Mouse (Mus musculus) left cerebral cortex, postnatal 10 days (tissue): ENCODE data around the gene Gm28047. TPM values are rescaled to one million over a fixed set of nuclear protein-coding genes. Genes with fewer than 3 reads are reported as not detected.
"Not testable (repeated sequence)": the region's sequence is repeated elsewhere in the genome, so short reads cannot be mapped to it uniquely, and the experiment has no call there.

ENCODE experiments used
- DNase-seq, 2 experiments: peaks; one replicate each; pipeline ENCODE4 v3.0.0; 2021 to 2022; ENCODE audit warnings: low spot score in 2 of 2, mixed read lengths in 1 of 2; ENCODE audit errors: extremely low spot score in 1 of 2
- intact Hi-C: fragments of 180-260 bp; cut with DNase I; formaldehyde crosslinking; loops from one replicate; pipeline ENCODE4 v1.15.1; 2025
- total RNA-seq, 2 experiments: library from RNA; stranded (reverse); gene quantifications; 2 replicates each; pipeline ENCODE4 v1.2.3; 2021

Gm28047 gene
- total RNA-seq, 2 experiments from 2014 or later: 1.2 TPM; not detected in 1

DNA sequence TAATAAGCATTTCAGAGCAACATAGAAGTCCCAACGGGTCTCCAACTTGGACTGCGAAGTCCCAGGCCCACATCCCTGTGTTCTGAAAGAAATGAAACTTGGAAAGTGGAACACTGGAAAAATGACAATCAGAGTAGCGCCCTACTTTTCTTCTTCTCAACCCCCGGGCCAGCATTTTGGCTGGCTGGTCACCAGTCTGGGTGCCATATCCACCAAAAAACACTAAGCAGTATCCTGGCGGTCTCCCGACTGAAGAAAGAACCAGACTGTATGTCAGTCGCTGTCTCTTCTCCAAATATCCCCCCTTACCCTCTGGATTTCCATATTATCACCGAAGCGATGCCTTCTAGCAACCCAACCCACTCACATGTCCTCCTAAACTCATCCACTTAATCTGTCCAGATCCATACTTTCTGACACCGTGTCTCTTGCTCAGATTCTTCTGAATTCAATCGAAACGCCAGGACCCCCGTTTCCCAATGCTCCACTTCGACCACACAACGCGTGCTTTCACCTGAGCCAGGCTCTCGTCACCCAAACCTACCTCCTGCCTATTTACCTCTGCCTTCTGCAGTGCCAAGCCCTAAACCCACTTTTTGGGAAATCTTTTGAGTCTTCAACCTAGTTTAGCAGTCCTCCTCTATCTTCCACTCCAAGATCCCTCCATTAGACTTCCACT, 437 bp downstream of the Gm28047 start:
- intact Hi-C loops: no loop called here
- DNase-seq: peak; percentile 9 to 30

- intact Hi-C loops: no loop called here
- no peak for DNase-seq
Measured at GRCm38 (mm10) chr15:102623121-102623520, 1.7 kb downstream of the Gm28047 start.

GRCm38 (mm10) chr15:102622536-102622935, 2.3 kb downstream of the Gm28047 start:
- intact Hi-C loops: no loop called here
- no peak for DNase-seq

DNA sequence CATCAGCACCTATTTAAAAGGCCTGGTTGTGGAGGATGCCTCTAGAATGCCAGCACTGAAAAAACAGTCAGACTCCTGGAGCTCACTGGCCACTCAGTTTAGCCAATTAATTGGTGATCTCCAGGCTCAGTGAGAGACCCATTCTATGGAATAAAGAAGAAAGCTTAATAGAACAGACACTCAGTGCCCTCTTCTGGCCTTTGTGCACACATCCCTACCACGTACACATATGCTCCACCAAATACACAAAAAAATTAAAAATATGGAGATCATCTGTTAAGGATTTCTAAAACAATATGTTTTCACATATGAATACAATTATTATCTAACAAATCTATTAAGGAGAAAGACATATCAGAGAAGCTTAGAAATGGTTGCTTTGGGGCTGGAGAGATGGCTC, 4.1 kb downstream of the Gm28047 start:
- intact Hi-C loops: no loop called here
- DNase-seq: no peak

GRCm38 (mm10) chr15:102619486-102619885, 5.4 kb downstream of the Gm28047 start:
- DNase-seq: no peak
- intact Hi-C loops: no loop called here

DNA sequence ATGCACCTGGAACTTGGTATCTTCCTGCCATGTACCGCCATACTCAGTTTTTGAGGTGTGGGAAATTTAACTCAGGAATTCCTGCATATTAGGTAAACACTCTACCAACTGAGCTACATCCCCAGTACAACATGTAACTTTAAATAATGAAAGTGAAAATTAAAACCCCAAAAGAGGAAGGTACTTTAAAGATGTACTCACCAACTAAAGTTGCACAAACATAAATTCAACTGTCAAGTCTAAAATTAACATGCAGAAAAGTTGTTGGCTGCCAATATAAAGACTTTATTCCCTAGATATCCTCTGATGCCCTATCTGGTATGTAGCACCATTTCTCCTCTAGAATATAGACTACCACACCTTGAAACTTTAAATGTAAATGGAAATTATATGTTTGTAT, 7.2 kb downstream of the Gm28047 start:
- intact Hi-C loops: no loop called here
- DNase-seq: no peak

- no peak for DNase-seq
- intact Hi-C loops: no loop called here
Measured at GRCm38 (mm10) chr15:102616174-102616573, 8.7 kb downstream of the Gm28047 start.

- intact Hi-C loops: no loop called here
- DNase-seq: no peak
Measured at GRCm38 (mm10) chr15:102614224-102614623, 10.6 kb downstream of the Gm28047 start.

GRCm38 (mm10) chr15:102612966-102613365, 11.9 kb downstream of the Gm28047 start:
- intact Hi-C loops: no loop called here
- DNase-seq: no peak

- DNase-seq, intact Hi-C loops: not testable (repeated sequence)
Measured at GRCm38 (mm10) chr15:102608586-102608985, 16.3 kb downstream of the Gm28047 start.

- intact Hi-C loops: loop anchor here (5.0 kb wide), 1 partner anchor 73 kb away; no protein-coding TSS in a partner anchor
- no peak for DNase-seq
Measured at GRCm38 (mm10) chr15:102593996-102594656, 30.7 kb downstream of the Gm28047 start.

DNA sequence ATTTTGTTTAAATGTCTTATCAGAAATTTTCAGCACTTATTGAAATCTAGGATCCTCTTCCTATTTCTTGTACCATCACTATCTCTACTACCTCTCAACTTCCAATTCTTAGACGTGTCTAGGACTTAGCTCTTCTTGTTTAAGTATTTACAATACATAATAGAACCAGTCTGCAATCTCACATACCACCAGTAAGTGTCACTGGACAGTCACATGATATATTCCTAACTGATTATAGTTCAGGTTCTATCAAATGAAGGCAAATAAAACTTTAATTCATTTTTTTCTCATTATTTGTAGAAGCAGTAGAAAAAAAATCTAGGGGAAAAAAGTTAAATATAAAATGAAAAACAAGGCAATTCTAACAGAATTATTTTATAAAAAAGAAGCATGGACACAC, 32.2 kb downstream of the Gm28047 start:
- DNase-seq: no peak
- intact Hi-C loops: loop anchor here (5.0 kb wide), 1 partner anchor 75 kb away; no protein-coding TSS in a partner anchor

GRCm38 (mm10) chr15:102590567-102590966, 34.3 kb downstream of the Gm28047 start:
- intact Hi-C loops: loop anchor here (5.0 kb wide), 1 partner anchor 77 kb away; no protein-coding TSS in a partner anchor
- no peak for DNase-seq

- intact Hi-C loops: loop anchor here (5.0 kb wide), 1 partner anchor 77 kb away; no protein-coding TSS in a partner anchor
- DNase-seq: no peak
Measured at GRCm38 (mm10) chr15:102589826-102590225, 35.0 kb downstream of the Gm28047 start.

DNA sequence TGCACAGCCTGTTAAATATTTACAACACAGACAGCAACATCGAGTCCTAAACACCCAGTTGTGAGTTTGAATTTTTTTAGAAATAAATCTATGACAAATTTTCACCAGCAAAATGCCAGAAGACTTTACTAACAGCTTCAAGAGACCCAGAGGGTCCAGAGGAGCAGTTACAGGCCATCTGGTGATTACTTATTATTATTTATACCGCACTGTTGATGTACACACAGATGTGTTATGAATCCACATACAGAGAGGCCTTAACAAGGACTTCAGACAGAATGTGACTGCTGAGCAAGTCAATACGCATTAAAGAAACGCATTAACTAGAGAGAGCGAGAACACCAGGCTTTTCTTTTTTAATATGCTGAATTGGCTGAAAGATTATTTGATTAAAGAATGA, 39.4 kb downstream of the Gm28047 start:
- DNase-seq: no peak
- intact Hi-C loops: no loop called here

DNA sequence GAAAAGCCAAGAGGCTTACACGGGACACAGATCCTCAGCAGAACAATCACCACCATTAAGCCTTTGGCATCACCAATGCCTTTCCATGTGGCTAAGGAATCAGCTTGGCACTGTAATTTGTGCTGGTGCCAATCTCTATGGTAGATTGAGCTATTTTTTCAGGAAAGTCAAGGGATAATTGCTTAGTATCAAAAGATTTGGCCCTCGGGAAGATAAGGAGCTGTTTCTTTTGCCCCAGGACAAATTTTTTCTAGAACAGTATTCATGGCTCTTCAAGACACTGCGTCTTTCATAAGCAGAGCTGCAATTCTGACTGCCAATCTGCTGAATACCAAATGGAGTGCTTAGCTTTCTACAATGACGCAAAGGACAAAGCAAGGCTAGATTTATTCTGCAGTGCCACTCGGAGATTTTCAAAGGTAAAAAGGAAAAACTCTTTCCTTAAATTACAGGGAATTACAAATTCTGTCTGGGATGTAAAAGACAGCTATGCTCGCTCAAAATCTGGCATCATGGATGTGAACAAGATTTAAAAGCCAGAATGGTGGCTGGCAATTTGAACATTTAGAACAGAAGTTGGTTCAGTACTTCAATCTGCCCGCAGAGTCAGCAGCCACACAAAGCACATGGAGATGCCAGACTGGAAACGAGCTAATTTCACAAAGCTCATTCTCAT, 41.0 kb downstream of the Gm28047 start:
- peak in 1 of 2 experiments; percentile 68 for DNase-seq
- intact Hi-C loops: no loop called here

DNA sequence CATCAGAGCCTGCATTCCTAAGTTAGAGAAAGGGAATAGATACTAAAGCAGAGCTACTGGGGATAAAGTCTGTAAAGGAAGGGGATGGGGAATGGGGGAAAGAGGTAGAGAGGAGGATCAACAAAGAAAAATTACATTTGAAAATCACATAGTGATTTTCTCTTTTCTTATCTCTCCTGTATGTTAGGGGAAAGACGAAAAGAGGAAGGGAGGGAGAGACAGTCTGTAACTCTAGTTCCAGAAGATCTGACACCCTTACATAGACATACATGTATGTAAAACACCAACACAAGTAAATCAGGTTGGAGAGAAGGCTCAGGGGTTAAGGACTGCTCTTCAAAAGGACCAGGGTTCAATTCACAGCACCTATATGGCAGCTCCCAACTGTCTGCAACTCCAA, 43.7 kb downstream of the Gm28047 start:
- intact Hi-C loops: no loop called here
- no peak for DNase-seq

GRCm38 (mm10) chr15:102578351-102578750, 46.5 kb downstream of the Gm28047 start:
- DNase-seq: no peak
- intact Hi-C loops: no loop called here

DNA sequence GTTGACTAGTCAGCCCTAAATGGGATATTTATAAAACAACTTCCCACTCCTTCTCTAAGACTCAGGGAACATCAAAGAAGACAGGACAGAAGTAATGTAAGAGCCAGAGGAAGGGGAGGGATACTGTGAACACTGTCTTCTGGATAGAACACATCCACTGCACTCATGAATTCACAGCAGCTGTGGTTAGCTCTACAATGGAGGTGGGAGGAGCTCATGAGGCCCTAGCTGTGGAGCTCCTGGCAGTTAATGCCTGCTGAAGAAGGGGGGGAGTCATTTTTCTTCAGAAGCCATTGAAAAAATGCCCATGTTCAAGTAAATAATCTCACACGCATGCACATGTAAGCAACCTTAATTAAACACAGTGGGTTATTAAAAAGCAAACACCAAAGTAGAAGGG, 47.9 kb downstream of the Gm28047 start:
- intact Hi-C loops: no loop called here
- no peak for DNase-seq

- no peak for DNase-seq
Measured at GRCm38 (mm10) chr15:102572081-102572480, 52.8 kb downstream of the Gm28047 start.

More at GRCm38 (mm10) chr15:102572081-102572480, 52.8 kb downstream of the Gm28047 start:
- intact Hi-C loops: no loop called here
